Mouse (Mus musculus) forebrain, postnatal 0 days (tissue): ENCODE results near the gene Nit1. TPM values are rescaled to one million over a fixed set of nuclear protein-coding genes. Genes with fewer than 3 reads are reported as not detected.
"Not testable (repeated sequence)": the region's sequence is repeated elsewhere in the genome, so short reads cannot be mapped to it uniquely, and the experiment has no call there.

Experiments used
- ATAC-seq: fragments of 200-750 bp; cut with Nextera tagmentation; 2 replicates; pipeline ENCODE4 v1.8.0; 2017; ENCODE audit warnings: mild to moderate bottlenecking, moderate library complexity
- DNase-seq: peaks from one replicate; pipeline ENCODE4 v3.0.0-alpha.2; 2015
- H3K27ac ChIP-seq: fragments of 300-500 bp; sonication (generic); 2 replicates; pipeline ENCODE4 v1.5.1; 2014; ENCODE audit warnings: low read depth, mild to moderate bottlenecking, antibody characterized with exemption, low read length, moderate library complexity, mixed read lengths
- H3K27me3 ChIP-seq: fragments of 300-500 bp; sonication (generic); 2 replicates; pipeline ENCODE4 v1.6.1; 2014; ENCODE audit warnings: mild to moderate bottlenecking, low read length, mixed read lengths; ENCODE audit not compliant: insufficient read depth
- H3K36me3 ChIP-seq: fragments of 300-500 bp; sonication (generic); 2 replicates; pipeline ENCODE4 v1.6.1; 2014; ENCODE audit warnings: mild to moderate bottlenecking, moderate library complexity; ENCODE audit not compliant: insufficient read depth
- H3K4me1 ChIP-seq: fragments of 300-500 bp; sonication (generic); 2 replicates; pipeline ENCODE4 v1.6.1; 2014; ENCODE audit warnings: antibody characterized with exemption; ENCODE audit not compliant: insufficient read depth
- H3K4me2 ChIP-seq: fragments of 300-500 bp; sonication (generic); 2 replicates; pipeline ENCODE4 v1.6.1; 2014; ENCODE audit warnings: low read depth, mild to moderate bottlenecking, moderate library complexity
- H3K4me3 ChIP-seq: fragments of 300-500 bp; sonication (generic); 2 replicates; pipeline ENCODE4 v1.5.1; 2014; ENCODE audit warnings: low read depth, low read length, mixed read lengths
- H3K9ac ChIP-seq: fragments of 300-500 bp; sonication (generic); 2 replicates; pipeline ENCODE4 v1.6.1; 2014; ENCODE audit warnings: mild to moderate bottlenecking
- H3K9me3 ChIP-seq: fragments of 300-500 bp; sonication (generic); 2 replicates; pipeline ENCODE4 v1.6.1; 2016; ENCODE audit warnings: low read length
- CTCF ChIP-seq: sonication (generic); IDR thresholded peaks from 2 replicates; pipeline ENCODE4 v1.5.1; 2016; ENCODE audit warnings: antibody characterized with exemption, control low read depth, low read depth
- WGBS: fragments of 180-500 bp; shearing (Covaris S2); extraction: QIAGEN DNeasy Blood & Tissue Kit; methylation state at CpG from one replicate; pipeline ENCODE4 v1.1.7; 2014; 5-methylcytosine and 5-hydroxymethylcytosine counted together
- polyA plus RNA-seq: library from polyadenylated mRNA; unstranded; fragments of >200 nt; fragmentation: Nextera tagmentation; extraction: Ambion mirVana; gene quantifications from 2 replicates; pipeline ENCODE4 v1.2.1, GENCODE M21; 2015
- total RNA-seq: library from RNA; depleted of rRNA; stranded (reverse); fragments of >200 nt; gene quantifications from 2 replicates; pipeline ENCODE4 v1.2.3, GENCODE M21; 2014

Nit1 gene
- total and polyA plus RNA-seq, 2 experiments from 2014 or later = 47.6 to 48.1 TPM

GRCm38 (mm10) chr1:171321415-171321814 is 24.0 kb downstream of the Nit1 start:
- Histone ChIP-seq H3K4me3 (no peak overlapping the region), H3K4me1 (no peaks in the 10 kb centered on the region), H3K4me2 (no peak overlapping the region), H3K9ac (no peak overlapping the region), H3K9me3 (no peaks in the 10 kb centered on the region), H3K27me3 (no peaks in the 10 kb centered on the region), H3K36me3 (no peaks in the 10 kb centered on the region), H3K27ac (no peak overlapping the region)
- peak; percentile 18; the same call in 1 of the 2 replicates for ATAC-seq
- DNase-seq = peak; percentile 47
- TF ChIP-seq CTCF = peak; percentile 70

GRCm38 (mm10) chr1:171320151-171320550 is 25.3 kb downstream of the Nit1 start:
- no peak for TF ChIP-seq CTCF
- no peak overlapping the region for H3K27ac ChIP-seq
- H3K4me2 ChIP-seq = no peak overlapping the region
- no peaks in the 10 kb centered on the region for H3K9me3 ChIP-seq
- no peaks in the 10 kb centered on the region for H3K4me1 ChIP-seq
- no peak overlapping the region for H3K9ac ChIP-seq
- ATAC-seq (no peak), DNase-seq (no peak)
- no peak overlapping the region for H3K4me3 ChIP-seq
- H3K27me3 ChIP-seq = no peaks in the 10 kb centered on the region
- no peaks in the 10 kb centered on the region for H3K36me3 ChIP-seq
- 12% methylated on average over 5 of the region's 5 CpGs for whole genome bisulfite sequencing

GRCm38 (mm10) chr1:171319748-171320147 is 25.7 kb downstream of the Nit1 start:
- DNase-seq (no peak), ATAC-seq (no peak)
- Histone ChIP-seq H3K4me2 (no peak overlapping the region), H3K27me3 (no peaks in the 10 kb centered on the region), H3K9ac (no peak overlapping the region), H3K36me3 (no peaks in the 10 kb centered on the region), H3K4me3 (no peak overlapping the region), H3K4me1 (no peaks in the 10 kb centered on the region), H3K27ac (no peak overlapping the region), H3K9me3 (no peaks in the 10 kb centered on the region)
- WGBS = 12% methylated on average over 7 of the region's 7 CpGs
- no peak for TF ChIP-seq CTCF

GRCm38 (mm10) chr1:171309321-171309720 is 36.1 kb downstream of the Nit1 start:
- no peak overlapping the region for H3K4me2 ChIP-seq
- no peak for DNase-seq
- TF ChIP-seq CTCF = no peak
- WGBS = 60% methylated on average over 2 of the region's 2 CpGs
- no peak overlapping the region for H3K9ac ChIP-seq
- no peaks in the 10 kb centered on the region for H3K36me3 ChIP-seq
- H3K27me3 ChIP-seq = no peaks in the 10 kb centered on the region
- H3K27ac ChIP-seq = no peak overlapping the region
- no peaks in the 10 kb centered on the region for H3K4me1 ChIP-seq
- H3K4me3 ChIP-seq = no peak overlapping the region
- H3K9me3 ChIP-seq = no peaks in the 10 kb centered on the region
- no peak for ATAC-seq

- DNase-seq, H3K36me3 ChIP-seq, H3K4me2 ChIP-seq, H3K4me3 ChIP-seq, H3K9me3 ChIP-seq, H3K4me1 ChIP-seq, H3K9ac ChIP-seq, H3K27me3 ChIP-seq, H3K27ac ChIP-seq, ATAC-seq: not testable (repeated sequence)
- 69% methylated on average over 5 of the region's 5 CpGs for WGBS
Observed at GRCm38 (mm10) chr1:171306157-171306556, 39.3 kb downstream of the Nit1 start.

- H3K4me2 ChIP-seq = no peak overlapping the region
- no peak overlapping the region for H3K27ac ChIP-seq
- H3K36me3 ChIP-seq = no peaks in the 10 kb centered on the region
- no peaks in the 10 kb centered on the region for H3K9me3 ChIP-seq
- ATAC-seq = no peak
- H3K27me3 ChIP-seq = peaks cover 6% of the 10 kb centered on the region; the same call in 1 of the 2 replicates
- no peak overlapping the region for H3K9ac ChIP-seq
- no peak overlapping the region for H3K4me3 ChIP-seq
- no peak for DNase-seq
- 64% methylated on average over 3 of the region's 3 CpGs for WGBS
- TF ChIP-seq CTCF = no peak
- H3K4me1 ChIP-seq = peaks cover 7% of the 10 kb centered on the region
Observed at GRCm38 (mm10) chr1:171298226-171298625, 47.2 kb downstream of the Nit1 start.

- peak overlapping the region; percentile 94 for H3K27ac ChIP-seq
- H3K4me2 ChIP-seq = peak overlapping the region; percentile 43
- ATAC-seq (peak; percentile 11), DNase-seq (no peak)
- peaks cover 8% of the 10 kb centered on the region for H3K4me1 ChIP-seq
- peak overlapping the region; percentile 87 for H3K9ac ChIP-seq
- 21% methylated on average over 3 of the region's 3 CpGs for WGBS
- H3K27me3 ChIP-seq = peaks cover 6% of the 10 kb centered on the region; the same call in 1 of the 2 replicates
- peak overlapping the region; percentile 63 for H3K4me3 ChIP-seq
- no peaks in the 10 kb centered on the region for H3K9me3 ChIP-seq
- H3K36me3 ChIP-seq = peaks cover under 1% of the 10 kb centered on the region; the same call in 1 of the 2 replicates
- TF ChIP-seq CTCF = no peak
Observed at GRCm38 (mm10) chr1:171295063-171295402, 50.4 kb downstream of the Nit1 start.
